Mouse (Mus musculus): ENCODE results near the gene Cgnl1. TPM values are rescaled to one million over a fixed set of nuclear protein-coding genes. Genes with fewer than 3 reads are reported as not detected.

Gene Cgnl1
- polyA plus RNA-seq, 1 experiment from 2014 or later = 9.8 TPM

DNA sequence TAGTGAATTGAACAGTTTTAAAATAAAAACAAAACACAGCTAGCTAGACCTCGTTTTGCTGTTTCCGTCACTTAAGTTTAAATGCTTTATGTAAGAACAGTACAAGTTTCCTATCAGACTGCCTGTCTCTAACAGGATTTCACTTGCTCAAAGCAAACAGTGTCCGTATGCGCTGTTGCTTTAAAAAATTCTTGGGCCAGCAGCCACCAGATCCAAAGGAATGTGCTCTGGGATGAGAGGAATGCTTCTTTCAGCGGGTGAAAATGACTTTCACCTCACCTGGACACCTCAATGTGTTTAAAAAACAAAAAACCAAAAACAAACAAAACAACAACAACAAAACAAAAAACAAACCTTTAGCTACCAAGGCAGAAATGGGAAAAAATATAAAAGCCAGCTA is 54.4 kb downstream of the Cgnl1 start:
- Histone ChIP-seq H3K27ac (no peak overlapping the region), H3K4me3 (ENCODE audit: inconsistent target) (no peak overlapping the region), H3K79me2 (ENCODE audit: inconsistent target) (no peaks in the 10 kb centered on the region), H3K36me3 (ENCODE audit: inconsistent target) (no peaks in the 10 kb centered on the region)
- 96% methylated on average over 5 of the region's 5 CpGs for WGBS (ENCODE audit: missing documents)

GRCm38 (mm10) chr9:71710776-71711175 is 60.6 kb downstream of the Cgnl1 start:
- no peak overlapping the region for H3K27ac ChIP-seq
- H3K36me3 ChIP-seq (ENCODE audit: inconsistent target) = no peaks in the 10 kb centered on the region
- H3K79me2 ChIP-seq (ENCODE audit: inconsistent target) = no peaks in the 10 kb centered on the region
- H3K4me3 ChIP-seq (ENCODE audit: inconsistent target) = no peak overlapping the region
- WGBS (ENCODE audit: missing documents) = 88% methylated on average over 10 of the region's 10 CpGs

DNA sequence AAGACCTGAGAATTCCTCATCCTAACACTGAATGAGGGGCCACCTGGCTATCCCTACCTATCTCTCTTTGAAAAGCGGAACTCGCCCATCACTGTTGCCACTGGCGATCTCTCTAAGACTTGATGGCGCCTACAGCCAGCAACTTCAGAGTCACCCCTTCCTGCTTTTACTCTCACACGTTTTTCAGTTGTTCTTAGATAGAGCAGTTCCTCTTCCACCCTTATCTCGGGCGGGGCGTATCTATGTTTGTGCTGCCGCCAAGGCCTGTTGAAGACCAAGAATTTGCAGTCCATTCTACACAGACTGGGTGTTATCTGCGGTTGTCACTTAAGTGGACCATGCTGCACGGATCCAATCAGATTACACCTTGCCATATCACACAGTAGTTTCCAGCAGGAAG is 62.2 kb downstream of the Cgnl1 start:
- no peak overlapping the region for H3K4me3 ChIP-seq (ENCODE audit: inconsistent target)
- no peak overlapping the region for H3K27ac ChIP-seq
- WGBS (ENCODE audit: missing documents) = 79% methylated on average over 11 of the region's 11 CpGs
- H3K36me3 ChIP-seq (ENCODE audit: inconsistent target) = no peaks in the 10 kb centered on the region
- no peaks in the 10 kb centered on the region for H3K79me2 ChIP-seq (ENCODE audit: inconsistent target)

- Histone ChIP-seq H3K79me2 (ENCODE audit: inconsistent target) (no peaks in the 10 kb centered on the region), H3K27ac (no peak overlapping the region), H3K4me3 (ENCODE audit: inconsistent target) (no peak overlapping the region), H3K36me3 (ENCODE audit: inconsistent target) (no peaks in the 10 kb centered on the region)
- WGBS (ENCODE audit: missing documents) = 72% methylated on average over 6 of the region's 7 CpGs
Observed at GRCm38 (mm10) chr9:71707989-71708388, 63.4 kb downstream of the Cgnl1 start.

DNA sequence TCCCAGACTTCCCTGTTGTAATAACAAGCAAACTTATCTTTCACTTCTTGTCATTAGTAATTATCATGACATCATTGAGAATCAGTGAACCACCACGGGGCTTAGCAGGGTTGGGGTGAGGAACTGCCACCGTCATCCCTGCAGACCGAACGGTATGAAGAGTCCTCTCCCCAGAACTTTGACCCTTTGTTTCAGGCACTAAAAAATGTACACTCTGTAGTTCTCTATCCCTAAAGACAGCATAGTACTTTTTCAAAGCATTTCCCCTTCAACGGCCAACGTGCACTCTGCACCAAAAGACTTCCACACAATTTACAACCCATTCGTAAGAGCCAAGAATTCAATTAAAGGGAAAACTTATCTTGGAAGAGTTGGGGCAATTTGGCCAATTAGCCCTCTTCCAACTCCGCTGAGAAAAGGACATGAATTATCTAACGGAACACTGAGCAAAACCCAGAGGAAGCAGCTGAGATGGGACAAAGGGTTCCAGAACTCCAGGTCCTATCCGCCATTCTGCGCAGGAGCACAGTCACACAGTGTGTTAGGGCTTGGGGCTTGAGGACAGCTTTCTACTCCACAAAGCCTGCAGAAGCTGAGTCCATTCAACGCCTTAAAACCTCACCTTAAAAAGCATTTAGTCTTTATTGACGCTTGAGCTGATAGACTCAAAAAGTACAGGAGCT is 66.9 kb downstream of the Cgnl1 start:
- no peaks in the 10 kb centered on the region for H3K36me3 ChIP-seq (ENCODE audit: inconsistent target)
- H3K79me2 ChIP-seq (ENCODE audit: inconsistent target) = no peaks in the 10 kb centered on the region
- WGBS (ENCODE audit: missing documents) = 87% methylated on average over 13 of the region's 13 CpGs
- no peak overlapping the region for H3K27ac ChIP-seq
- H3K4me3 ChIP-seq (ENCODE audit: inconsistent target) = no peak overlapping the region

GRCm38 (mm10) chr9:71699087-71699486 is 72.3 kb downstream of the Cgnl1 start:
- Histone ChIP-seq H3K36me3 (ENCODE audit: inconsistent target) (no peaks in the 10 kb centered on the region), H3K4me3 (ENCODE audit: inconsistent target) (no peak overlapping the region), H3K79me2 (ENCODE audit: inconsistent target) (no peaks in the 10 kb centered on the region), H3K27ac (no peak overlapping the region)
- 98% methylated on average over 5 of the region's 5 CpGs for WGBS (ENCODE audit: missing documents)

GRCm38 (mm10) chr9:71698116-71698515 is 73.3 kb downstream of the Cgnl1 start:
- H3K79me2 ChIP-seq (ENCODE audit: inconsistent target) = no peaks in the 10 kb centered on the region
- WGBS (ENCODE audit: missing documents) = 98% methylated on average over 3 of the region's 3 CpGs
- H3K4me3 ChIP-seq (ENCODE audit: inconsistent target) = no peak overlapping the region
- no peaks in the 10 kb centered on the region for H3K36me3 ChIP-seq (ENCODE audit: inconsistent target)
- no peak overlapping the region for H3K27ac ChIP-seq

- 93% methylated on average over 2 of the region's 2 CpGs for WGBS (ENCODE audit: missing documents)
- H3K79me2 ChIP-seq (ENCODE audit: inconsistent target) = no peaks in the 10 kb centered on the region
Observed at GRCm38 (mm10) chr9:71697189-71697588, 74.2 kb downstream of the Cgnl1 start.

GRCm38 (mm10) chr9:71696762-71697161 is 74.6 kb downstream of the Cgnl1 start:
- no peaks in the 10 kb centered on the region for H3K79me2 ChIP-seq (ENCODE audit: inconsistent target)
- no peaks in the 10 kb centered on the region for H3K36me3 ChIP-seq (ENCODE audit: inconsistent target)
- peak overlapping the region; percentile 49 for H3K27ac ChIP-seq
- WGBS (ENCODE audit: missing documents) = 74% methylated on average over 6 of the region's 6 CpGs
- no peak overlapping the region for H3K4me3 ChIP-seq (ENCODE audit: inconsistent target)

More at GRCm38 (mm10) chr9:71697189-71697588, 74.2 kb downstream of the Cgnl1 start:
- Histone ChIP-seq H3K27ac (peak overlapping the region; percentile 49), H3K4me3 (ENCODE audit: inconsistent target) (no peak overlapping the region), H3K36me3 (ENCODE audit: inconsistent target) (no peaks in the 10 kb centered on the region)

DNA sequence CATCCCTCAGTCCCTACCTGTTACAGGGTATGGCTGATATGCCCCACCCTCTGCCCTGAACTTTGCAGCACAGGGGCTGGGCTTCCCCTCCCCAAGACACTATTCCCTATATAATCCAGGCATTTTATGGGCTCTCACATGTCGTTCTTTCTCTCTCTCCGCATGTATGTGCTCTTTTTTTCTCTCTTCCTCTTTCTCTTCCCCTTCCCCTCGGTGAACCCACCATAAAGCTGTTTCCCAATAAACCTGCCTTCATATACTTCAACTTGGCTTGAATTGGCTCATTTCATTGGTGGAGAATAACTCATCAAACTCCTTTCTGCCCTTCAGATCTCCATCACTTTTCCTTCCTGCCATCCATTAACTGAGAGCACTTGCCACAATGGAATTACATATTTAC is 76.3 kb downstream of the Cgnl1 start:
- H3K36me3 ChIP-seq (ENCODE audit: inconsistent target) = no peaks in the 10 kb centered on the region
- WGBS (ENCODE audit: missing documents) = 23% methylated on average over 3 of the region's 3 CpGs
- no peak overlapping the region for H3K4me3 ChIP-seq (ENCODE audit: inconsistent target)
- peak overlapping the region; percentile 68 for H3K27ac ChIP-seq
- no peaks in the 10 kb centered on the region for H3K79me2 ChIP-seq (ENCODE audit: inconsistent target)

- peak overlapping the region; percentile 68 for H3K27ac ChIP-seq
- H3K4me3 ChIP-seq (ENCODE audit: inconsistent target) = no peak overlapping the region
- H3K79me2 ChIP-seq (ENCODE audit: inconsistent target) = no peaks in the 10 kb centered on the region
- no peaks in the 10 kb centered on the region for H3K36me3 ChIP-seq (ENCODE audit: inconsistent target)
- 7% methylated on average over 4 of the region's 4 CpGs for WGBS (ENCODE audit: missing documents)
Observed at GRCm38 (mm10) chr9:71694223-71694622, 77.2 kb downstream of the Cgnl1 start.

- Histone ChIP-seq H3K36me3 (ENCODE audit: inconsistent target) (no peaks in the 10 kb centered on the region), H3K79me2 (ENCODE audit: inconsistent target) (no peaks in the 10 kb centered on the region), H3K27ac (peak overlapping the region; percentile 68), H3K4me3 (ENCODE audit: inconsistent target) (no peak overlapping the region)
- 82% methylated on average over 4 of the region's 4 CpGs for WGBS (ENCODE audit: missing documents)
Observed at GRCm38 (mm10) chr9:71693771-71694170, 77.6 kb downstream of the Cgnl1 start.

- H3K4me3 ChIP-seq (ENCODE audit: inconsistent target) = no peak overlapping the region
- no peaks in the 10 kb centered on the region for H3K36me3 ChIP-seq (ENCODE audit: inconsistent target)
- H3K27ac ChIP-seq = no peak overlapping the region
- no peaks in the 10 kb centered on the region for H3K79me2 ChIP-seq (ENCODE audit: inconsistent target)
- 97% methylated on average over 7 of the region's 7 CpGs for WGBS (ENCODE audit: missing documents)
Observed at GRCm38 (mm10) chr9:71692165-71692564, 79.2 kb downstream of the Cgnl1 start.

DNA sequence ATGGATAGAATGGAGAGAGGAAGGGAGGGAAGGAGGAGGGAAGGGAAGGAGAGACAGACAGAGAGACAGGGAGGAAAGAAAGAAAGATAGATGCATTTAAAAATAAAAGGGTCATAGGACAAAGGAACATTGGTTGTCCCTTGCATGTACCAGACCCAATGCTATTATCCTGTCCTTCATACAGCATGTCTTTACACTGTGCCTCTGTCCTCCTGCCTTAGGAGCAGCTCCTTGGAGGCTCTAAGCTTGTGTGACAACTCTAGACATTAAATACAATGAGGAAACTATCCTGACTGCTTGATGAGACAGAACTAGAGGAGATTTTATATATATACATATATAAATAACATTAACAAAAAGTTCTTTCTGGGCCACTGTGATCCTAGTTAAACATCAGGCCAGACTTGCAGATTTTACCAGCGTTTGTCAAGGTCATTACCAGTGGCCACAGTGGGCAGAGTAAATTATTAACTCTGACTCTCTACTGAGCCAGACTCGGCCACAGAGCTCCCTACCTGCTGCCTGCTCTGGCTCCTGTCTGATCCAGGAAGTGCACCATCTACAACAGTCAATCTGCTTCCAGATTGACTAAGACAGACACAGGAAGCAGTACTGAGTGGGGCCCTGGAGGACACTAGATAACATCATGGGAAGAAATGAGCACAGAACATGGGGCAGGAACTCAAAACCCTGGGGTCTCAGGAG is 81.9 kb downstream of the Cgnl1 start:
- Histone ChIP-seq H3K4me3 (ENCODE audit: inconsistent target) (no peak overlapping the region), H3K36me3 (ENCODE audit: inconsistent target) (no peaks in the 10 kb centered on the region), H3K27ac (no peak overlapping the region), H3K79me2 (ENCODE audit: inconsistent target) (no peaks in the 10 kb centered on the region)
- WGBS (ENCODE audit: missing documents) = 70% methylated on average over 2 of the region's 2 CpGs

DNA sequence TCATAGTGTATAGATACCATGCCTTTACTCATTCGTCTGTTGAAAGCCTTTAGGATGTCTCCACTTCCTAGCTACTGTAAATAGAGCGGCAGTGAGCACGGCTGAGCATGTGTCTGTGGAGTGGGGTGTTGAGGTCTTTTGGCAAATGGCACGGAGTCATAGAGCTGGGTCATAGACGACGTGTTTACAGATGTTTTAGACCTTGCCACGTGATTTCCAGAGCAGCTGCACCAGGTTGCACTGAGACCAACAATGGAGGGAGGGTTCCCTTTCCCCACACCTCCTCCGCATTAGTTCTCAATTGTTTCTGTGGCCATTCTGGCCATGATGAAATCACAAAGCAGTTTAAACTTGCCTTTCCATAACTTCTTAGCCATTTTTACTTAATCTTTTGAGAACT is 84.9 kb downstream of the Cgnl1 start:
- 83% methylated on average over 8 of the region's 8 CpGs for WGBS (ENCODE audit: missing documents)
- Histone ChIP-seq H3K4me3 (ENCODE audit: inconsistent target) (no peak overlapping the region), H3K36me3 (ENCODE audit: inconsistent target) (no peaks in the 10 kb centered on the region), H3K79me2 (ENCODE audit: inconsistent target) (no peaks in the 10 kb centered on the region), H3K27ac (no peak overlapping the region)

All from macrophage (primary cell).